Mouse (Mus musculus): ENCODE measurements around the gene Tfap2c. TPM values are rescaled to one million over a fixed set of nuclear protein-coding genes. Genes with fewer than 3 reads are reported as not detected.
A peak's percentile ranks its signal among the peaks of the same experiment; 100 is the strongest.

Tfap2c gene
- polyA plus RNA-seq, 1 experiment = 0.69 TPM

DNA sequence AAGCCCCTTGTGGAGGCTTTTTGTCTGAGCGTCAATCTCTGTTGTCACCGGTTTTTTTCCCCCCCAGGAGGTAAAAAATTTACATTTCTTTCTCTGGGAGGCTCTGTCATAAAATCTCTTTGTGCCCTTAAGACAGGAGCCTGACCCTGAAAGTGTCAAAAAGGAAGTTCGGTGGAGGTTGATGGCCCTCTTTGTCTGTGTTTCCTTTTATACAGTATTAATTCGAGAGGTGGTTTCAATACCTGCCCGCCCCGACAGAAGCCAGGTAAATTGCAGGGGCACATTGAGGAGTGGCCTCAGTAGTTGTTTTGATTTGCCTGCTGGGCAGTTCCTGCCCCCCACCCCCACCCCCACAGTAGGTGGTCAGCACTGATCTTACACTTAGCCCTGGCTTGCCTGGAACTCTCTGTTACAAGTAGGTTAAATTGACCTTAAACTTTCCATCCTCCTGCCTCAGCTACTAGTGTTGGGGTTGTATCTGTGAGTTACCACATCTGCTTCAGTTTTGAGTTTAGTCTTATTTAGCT lies 4.7 kb upstream of the Tfap2c start:
- peaks cover 21% of the 10 kb centered on the region for H3K27me3 ChIP-seq (ENCODE audit: control insufficient read depth, insufficient read depth, low read length)
- H3K4me3 ChIP-seq (ENCODE audit: control insufficient read depth, insufficient read depth, low read length) = no peak overlapping the region
- H3K27ac ChIP-seq (ENCODE audit: control insufficient read depth, insufficient read depth, low read length) = no peak overlapping the region
- TF ChIP-seq POLR2A (IDR thresholded peaks at IDR 0.05; ENCODE audit: control insufficient read depth, extremely low read depth, insufficient read depth, low read length, poor library complexity) (no peak), CTCF (IDR thresholded peaks at IDR 0.05; ENCODE audit: borderline replicate concordance, control insufficient read depth, extremely low read depth, insufficient read depth, low read length, poor library complexity) (no peak)
- H3K4me1 ChIP-seq (replicated peaks; ENCODE audit: control insufficient read depth, insufficient read depth, low read length) = no peaks in the 10 kb centered on the region
- H3K36me3 ChIP-seq (ENCODE audit: control insufficient read depth, insufficient read depth, low read length) = no peaks in the 10 kb centered on the region
- no peak for DNase-seq
- WGBS = 15% methylated on average over 6 of the region's 6 CpGs

DNA sequence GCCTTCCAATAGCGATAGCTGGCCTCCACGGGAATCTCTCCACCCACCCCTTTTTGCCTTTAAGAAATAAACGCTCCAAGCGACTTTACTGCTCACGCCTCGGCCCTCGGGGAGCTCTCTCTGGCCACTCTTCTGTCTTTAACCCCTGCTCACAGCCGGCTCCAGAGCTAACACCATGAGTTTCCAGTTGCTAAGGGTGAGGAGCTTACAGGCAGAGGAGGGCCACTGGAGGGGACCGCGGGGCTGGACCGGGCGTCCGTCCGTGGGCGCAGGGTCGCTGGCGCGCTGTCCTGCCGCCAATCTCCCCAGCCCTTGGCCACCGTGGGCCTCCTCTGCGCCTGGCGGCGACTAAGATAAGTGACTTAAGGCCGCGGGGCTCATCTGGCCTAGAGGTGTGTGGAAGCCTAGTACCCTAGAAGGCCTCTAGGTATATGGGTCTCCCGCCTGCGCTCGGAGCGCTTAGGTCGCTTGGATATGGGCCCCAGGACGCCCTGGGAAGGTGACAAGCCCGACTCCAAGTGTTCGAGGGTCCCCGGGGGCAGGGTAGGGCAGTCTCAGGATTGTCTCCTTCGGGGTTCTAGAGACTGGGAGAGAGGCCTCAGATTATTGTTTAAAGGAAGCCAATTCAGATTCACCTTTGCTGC lies 3.7 kb upstream of the Tfap2c start:
- Histone ChIP-seq H3K36me3 (ENCODE audit: control insufficient read depth, insufficient read depth, low read length) (no peaks in the 10 kb centered on the region), H3K27ac (ENCODE audit: control insufficient read depth, insufficient read depth, low read length) (no peak overlapping the region), H3K27me3 (ENCODE audit: control insufficient read depth, insufficient read depth, low read length) (peaks cover 27% of the 10 kb centered on the region), H3K4me3 (ENCODE audit: control insufficient read depth, insufficient read depth, low read length) (no peak overlapping the region), H3K4me1 (replicated peaks; ENCODE audit: control insufficient read depth, insufficient read depth, low read length) (no peaks in the 10 kb centered on the region)
- no peak for DNase-seq
- no peak for TF ChIP-seq POLR2A (IDR thresholded peaks at IDR 0.05; ENCODE audit: control insufficient read depth, extremely low read depth, insufficient read depth, low read length, poor library complexity)
- no peak for TF ChIP-seq CTCF (IDR thresholded peaks at IDR 0.05; ENCODE audit: borderline replicate concordance, control insufficient read depth, extremely low read depth, insufficient read depth, low read length, poor library complexity)
- WGBS = 15% methylated on average over 35 of the region's 35 CpGs

DNA sequence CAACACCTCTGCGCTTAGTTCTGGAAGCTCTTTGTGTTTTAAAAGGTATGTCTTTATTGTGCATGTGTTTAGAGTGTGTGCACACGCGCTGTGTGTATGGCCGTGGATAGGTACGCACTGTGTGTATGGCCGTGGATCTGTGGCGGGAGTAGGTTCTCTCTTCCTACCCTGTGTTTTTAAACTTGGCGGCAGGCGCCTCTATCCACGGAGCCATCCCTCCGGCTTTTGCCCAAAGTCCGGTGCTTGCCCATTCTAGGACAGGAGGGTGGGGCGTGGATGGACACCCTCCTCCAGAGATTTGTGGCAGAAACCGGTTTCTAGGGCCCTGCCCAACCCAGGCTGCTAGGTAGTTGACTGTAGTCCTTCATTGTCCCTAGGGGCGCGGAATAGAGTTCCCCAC lies 2.8 kb upstream of the Tfap2c start:
- Histone ChIP-seq H3K36me3 (ENCODE audit: control insufficient read depth, insufficient read depth, low read length) (no peaks in the 10 kb centered on the region), H3K4me1 (replicated peaks; ENCODE audit: control insufficient read depth, insufficient read depth, low read length) (no peaks in the 10 kb centered on the region), H3K4me3 (ENCODE audit: control insufficient read depth, insufficient read depth, low read length) (no peak overlapping the region), H3K27ac (ENCODE audit: control insufficient read depth, insufficient read depth, low read length) (no peak overlapping the region), H3K27me3 (ENCODE audit: control insufficient read depth, insufficient read depth, low read length) (peaks cover 29% of the 10 kb centered on the region)
- WGBS = 27% methylated on average over 16 of the region's 16 CpGs
- TF ChIP-seq CTCF (IDR thresholded peaks at IDR 0.05; ENCODE audit: borderline replicate concordance, control insufficient read depth, extremely low read depth, insufficient read depth, low read length, poor library complexity) (no peak), POLR2A (IDR thresholded peaks at IDR 0.05; ENCODE audit: control insufficient read depth, extremely low read depth, insufficient read depth, low read length, poor library complexity) (no peak)
- no peak for DNase-seq

DNA sequence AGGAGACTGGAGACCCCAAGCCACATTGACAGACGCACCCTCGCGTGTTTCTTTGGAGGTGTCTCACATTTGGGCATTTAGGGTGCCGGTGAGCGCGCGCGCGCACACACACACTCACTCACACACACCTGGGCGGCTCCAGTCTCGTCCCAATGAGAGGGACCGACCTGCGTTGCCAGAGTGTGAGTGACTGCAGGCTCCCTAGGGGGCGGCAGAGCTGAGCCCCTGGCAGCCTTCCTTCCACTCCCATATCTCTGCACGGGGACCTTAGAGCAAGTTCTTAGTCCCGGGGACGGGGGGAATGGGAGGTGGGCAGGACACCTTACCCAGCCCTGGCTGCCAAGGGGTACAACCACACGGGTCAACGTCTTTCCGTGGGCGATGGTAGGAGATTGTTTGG lies 2.3 kb upstream of the Tfap2c start:
- 2% methylated on average over 21 of the region's 21 CpGs for WGBS
- peaks cover 29% of the 10 kb centered on the region for H3K27me3 ChIP-seq (ENCODE audit: control insufficient read depth, insufficient read depth, low read length)
- DNase-seq = peak; percentile 33
- H3K27ac ChIP-seq (ENCODE audit: control insufficient read depth, insufficient read depth, low read length) = no peak overlapping the region
- TF ChIP-seq POLR2A (IDR thresholded peaks at IDR 0.05; ENCODE audit: control insufficient read depth, extremely low read depth, insufficient read depth, low read length, poor library complexity) (no peak), CTCF (IDR thresholded peaks at IDR 0.05; ENCODE audit: borderline replicate concordance, control insufficient read depth, extremely low read depth, insufficient read depth, low read length, poor library complexity) (peak; percentile 24; the same call in 1 of the 2 replicates)
- H3K4me1 ChIP-seq (replicated peaks; ENCODE audit: control insufficient read depth, insufficient read depth, low read length) = no peaks in the 10 kb centered on the region
- no peaks in the 10 kb centered on the region for H3K36me3 ChIP-seq (ENCODE audit: control insufficient read depth, insufficient read depth, low read length)
- no peak overlapping the region for H3K4me3 ChIP-seq (ENCODE audit: control insufficient read depth, insufficient read depth, low read length)

DNA sequence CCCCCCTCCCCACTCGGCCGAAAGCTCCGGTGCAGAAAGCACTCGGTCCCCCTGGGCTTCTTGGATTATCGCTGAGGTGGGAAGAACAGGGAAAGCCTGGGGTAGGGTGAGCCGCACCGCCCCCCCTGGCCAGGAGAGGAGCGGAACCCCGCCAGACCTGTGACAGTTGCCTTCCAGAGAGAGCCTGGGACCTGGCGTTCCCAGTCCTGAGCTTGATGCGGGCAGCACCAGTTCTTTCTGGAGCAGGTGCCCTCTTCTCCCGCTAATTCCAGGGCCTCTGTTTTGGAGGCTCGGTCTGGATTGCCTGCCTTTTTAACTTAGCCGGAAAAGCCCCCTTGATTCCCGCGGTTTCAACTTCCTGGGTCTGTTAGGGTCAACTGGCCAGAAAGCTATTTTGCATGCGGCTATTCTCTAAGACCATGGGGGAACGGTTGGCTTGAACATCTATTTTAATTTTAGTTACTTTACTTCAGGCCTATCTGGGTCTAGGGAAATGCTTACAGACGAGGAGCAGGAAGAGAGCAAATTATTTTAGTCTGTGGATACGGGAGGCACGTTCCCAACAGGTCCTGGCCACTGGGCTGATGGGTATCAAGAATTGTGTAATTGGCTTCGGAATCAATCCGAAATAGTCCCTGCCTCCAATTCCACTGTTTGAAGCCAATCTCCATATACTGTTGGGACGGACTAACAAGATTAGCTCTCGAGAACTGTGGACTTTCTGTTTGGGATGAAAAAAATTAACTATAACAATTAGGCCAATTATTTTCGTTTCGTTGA lies 1.4 kb upstream of the Tfap2c start:
- DNase-seq = no peak
- Histone ChIP-seq H3K27ac (ENCODE audit: control insufficient read depth, insufficient read depth, low read length) (no peak overlapping the region), H3K36me3 (ENCODE audit: control insufficient read depth, insufficient read depth, low read length) (no peaks in the 10 kb centered on the region), H3K27me3 (ENCODE audit: control insufficient read depth, insufficient read depth, low read length) (peaks cover 29% of the 10 kb centered on the region), H3K4me1 (replicated peaks; ENCODE audit: control insufficient read depth, insufficient read depth, low read length) (no peaks in the 10 kb centered on the region), H3K4me3 (ENCODE audit: control insufficient read depth, insufficient read depth, low read length) (no peak overlapping the region)
- WGBS = 8% methylated on average over 27 of the region's 27 CpGs
- TF ChIP-seq POLR2A (IDR thresholded peaks at IDR 0.05; ENCODE audit: control insufficient read depth, extremely low read depth, insufficient read depth, low read length, poor library complexity) = no peak
- no peak for TF ChIP-seq CTCF (IDR thresholded peaks at IDR 0.05; ENCODE audit: borderline replicate concordance, control insufficient read depth, extremely low read depth, insufficient read depth, low read length, poor library complexity)

DNA sequence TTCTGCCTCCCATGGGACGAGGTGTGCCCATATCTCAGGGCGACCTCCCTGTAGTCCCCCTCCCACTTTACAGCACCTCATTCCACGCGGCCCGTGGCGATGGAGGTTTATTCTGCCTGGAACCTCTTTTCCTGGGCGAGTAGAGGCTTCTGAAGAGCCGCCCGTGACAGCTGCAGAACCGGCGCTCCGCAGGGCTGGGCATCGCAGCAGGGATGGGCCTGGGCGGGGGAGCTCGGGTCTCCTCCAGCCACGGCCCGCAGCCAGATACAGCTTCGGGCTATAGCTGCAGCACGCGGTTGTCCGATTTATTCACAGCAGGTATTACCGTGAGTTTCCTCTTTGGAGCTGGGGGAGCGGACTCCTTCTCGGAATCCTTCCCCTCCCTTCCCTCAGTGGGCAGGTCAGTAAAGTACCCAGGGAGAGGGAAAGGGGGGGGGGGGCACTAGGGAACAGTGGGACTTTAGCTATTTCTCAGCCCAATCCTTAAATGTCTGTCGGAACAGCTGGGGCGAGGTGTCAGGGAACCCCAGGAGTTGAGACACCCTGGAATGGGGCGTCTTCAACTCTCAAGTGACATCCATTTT lies 629 bp upstream of the Tfap2c start:
- no peaks in the 10 kb centered on the region for H3K36me3 ChIP-seq (ENCODE audit: control insufficient read depth, insufficient read depth, low read length)
- H3K4me1 ChIP-seq (replicated peaks; ENCODE audit: control insufficient read depth, insufficient read depth, low read length) = no peaks in the 10 kb centered on the region
- no peak for DNase-seq
- H3K27me3 ChIP-seq (ENCODE audit: control insufficient read depth, insufficient read depth, low read length) = peaks cover 29% of the 10 kb centered on the region
- WGBS = 4% methylated on average over 27 of the region's 27 CpGs
- H3K27ac ChIP-seq (ENCODE audit: control insufficient read depth, insufficient read depth, low read length) = no peak overlapping the region
- H3K4me3 ChIP-seq (ENCODE audit: control insufficient read depth, insufficient read depth, low read length) = no peak overlapping the region
- TF ChIP-seq CTCF (IDR thresholded peaks at IDR 0.05; ENCODE audit: borderline replicate concordance, control insufficient read depth, extremely low read depth, insufficient read depth, low read length, poor library complexity) = no peak
- no peak for TF ChIP-seq POLR2A (IDR thresholded peaks at IDR 0.05; ENCODE audit: control insufficient read depth, extremely low read depth, insufficient read depth, low read length, poor library complexity)

Data from thymus, adult 2 months (tissue).